Mouse (Mus musculus) liver, embryonic 14.5 days (tissue): Measurements from ENCODE around the gene 4932438H23Rik.

ENCODE experiments used
- CTCF ChIP-seq: IDR thresholded peaks from 2 replicates; pipeline ENCODE4 v1.5.1; 2016; ENCODE audit warnings: antibody characterized with exemption, low read depth, control low read depth
- EP300 ChIP-seq: IDR thresholded peaks from 2 replicates; pipeline ENCODE4 v1.6.1; 2016; ENCODE audit warnings: antibody characterized with exemption, low read depth

GRCm38 (mm10) chr16:91084307-91085238 lies 10.3 kb downstream of the 4932438H23Rik start:
- no peak for TF ChIP-seq CTCF
- no peak for TF ChIP-seq EP300
